Mouse (Mus musculus) activated CD4-positive, CD25-positive, alpha-beta regulatory T cell, adult 4 months (primary cell): ENCODE data around the gene Acp2. TPM values are rescaled to one million over a fixed set of nuclear protein-coding genes. Genes with fewer than 3 reads are reported as not detected.
A peak's percentile ranks its signal among the peaks of the same experiment; 100 is the strongest.

ENCODE experiments used
- ATAC-seq: one replicate; pipeline ENCODE4 v1.8.0; 2017
- polyA plus RNA-seq, 2 experiments: library from polyadenylated mRNA; unstranded; fragments of 100-300 nt; shearing (Covaris generic); gene quantifications; one replicate each; pipeline ENCODE4 v1.2.1; 2017

Acp2 gene
- polyA plus RNA-seq, 2 experiments from 2014 or later: 12.9 to 15.5 TPM

- peak; percentile 68 for ATAC-seq
Observed at GRCm38 (mm10) chr2:91194624-91195332, 7.9 kb upstream of the Acp2 start.

GRCm38 (mm10) chr2:91196577-91197001, 6.1 kb upstream of the Acp2 start:
- ATAC-seq: no peak

GRCm38 (mm10) chr2:91198888-91199287, 3.8 kb upstream of the Acp2 start:
- no peak for ATAC-seq

- peak; percentile 41 for ATAC-seq
Observed at GRCm38 (mm10) chr2:91202972-91203656, 429 bp downstream of the Acp2 start.

- ATAC-seq: no peak
Observed at GRCm38 (mm10) chr2:91206254-91206775, 3.6 kb downstream of the Acp2 start.

- no peak for ATAC-seq
Observed at GRCm38 (mm10) chr2:91213311-91213710, 10.6 kb downstream of the Acp2 start.

GRCm38 (mm10) chr2:91217032-91217431, 14.3 kb downstream of the Acp2 start:
- ATAC-seq: no peak

- no peak for ATAC-seq
Observed at GRCm38 (mm10) chr2:91220501-91220900, 17.8 kb downstream of the Acp2 start.

GRCm38 (mm10) chr2:91223614-91224013, 20.9 kb downstream of the Acp2 start:
- no peak for ATAC-seq

- no peak for ATAC-seq
Observed at GRCm38 (mm10) chr2:91229735-91230134, 27.1 kb downstream of the Acp2 start.

- ATAC-seq: peak; percentile 86
Observed at GRCm38 (mm10) chr2:91236601-91237510, 34.2 kb downstream of the Acp2 start, which contains the start of gene Ddb2. Gene Ddb2, minus strand, starts transcription at chr2:91236982.

- peak; percentile 6 for ATAC-seq
Observed at GRCm38 (mm10) chr2:91237511-91238080, 34.9 kb downstream of the Acp2 start.

GRCm38 (mm10) chr2:91242547-91242946, 39.9 kb downstream of the Acp2 start:
- peak; percentile 61 for ATAC-seq

GRCm38 (mm10) chr2:91243416-91243815, 40.7 kb downstream of the Acp2 start:
- no peak for ATAC-seq

- no peak for ATAC-seq
Observed at GRCm38 (mm10) chr2:91244557-91245228, 42.0 kb downstream of the Acp2 start.

- no peak for ATAC-seq
Observed at GRCm38 (mm10) chr2:91248366-91248765, 45.7 kb downstream of the Acp2 start.

- no peak for ATAC-seq
Observed at GRCm38 (mm10) chr2:91252001-91252400, 49.3 kb downstream of the Acp2 start.

GRCm38 (mm10) chr2:91252512-91252911, 49.8 kb downstream of the Acp2 start:
- ATAC-seq: no peak

GRCm38 (mm10) chr2:91254725-91255380, 52.2 kb downstream of the Acp2 start:
- no peak for ATAC-seq

- peak; percentile 17 for ATAC-seq
Observed at GRCm38 (mm10) chr2:91255661-91256150, 53.0 kb downstream of the Acp2 start, which contains the start of gene Pacsin3. Gene Pacsin3, plus strand, starts transcription at chr2:91255954.
